ENCODE assay signal across 8 mouse cellular contexts in the genomic region with DNA sequence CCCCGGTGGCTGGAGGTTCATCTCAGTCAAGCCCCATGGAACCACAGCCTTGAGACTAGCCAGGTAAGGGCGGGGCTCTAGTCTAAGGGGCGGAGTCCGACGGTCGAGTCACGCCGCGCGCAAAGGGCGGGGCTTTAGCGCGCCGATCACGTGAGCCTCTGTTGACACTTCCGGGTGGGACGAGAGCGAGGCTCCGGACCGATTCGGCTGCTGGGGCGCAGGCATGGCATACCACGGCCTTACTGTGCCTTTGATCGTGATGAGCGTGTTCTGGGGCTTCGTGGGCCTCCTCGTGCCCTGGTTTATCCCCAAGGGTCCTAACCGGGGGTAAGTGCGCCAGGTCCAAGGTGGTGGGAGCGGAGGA. TPM values are rescaled to one million over a fixed set of nuclear protein-coding genes. Genes with fewer than 3 reads are reported as not detected.
DNase-seq lines count a peak whose midpoint lies in the region; ATAC-seq and TF ChIP-seq lines count a peak whose summit lies in the region.

No protein-coding gene starts in this region.

- H3K9ac ChIP-seq in heart, embryonic 13.5 days = peak overlapping the region; percentile 89
- H3K9ac ChIP-seq in liver, embryonic 12.5 days = peak overlapping the region; percentile 87
- peak overlapping the region; percentile 62 for H3K9ac ChIP-seq in stomach, embryonic 15.5 days

- peak overlapping the region; percentile 58 for H3K4me3 ChIP-seq in C2C12 (ENCODE audit: insufficient read depth, poor library complexity, severe bottlenecking)
- H3K4me3 ChIP-seq in erythroblast, embryonic 14.5 days (replicated peaks) = peak overlapping the region; percentile 74
- H3K4me3 ChIP-seq in heart, embryonic 13.5 days = peak overlapping the region; percentile 93
- H3K4me3 ChIP-seq in liver, embryonic 12.5 days = peak overlapping the region; percentile 85
- peak overlapping the region; percentile 84 for H3K4me3 ChIP-seq in stomach, embryonic 15.5 days (replicated peaks)

- H3K27ac ChIP-seq in heart, embryonic 13.5 days (replicated peaks) = peak overlapping the region; percentile 97
- H3K27ac ChIP-seq in liver, embryonic 12.5 days = peak overlapping the region; percentile 94
- H3K27ac ChIP-seq in stomach, embryonic 15.5 days = peak overlapping the region; percentile 96

- H3K79me3 ChIP-seq in C2C12 (ENCODE audit: low read depth) = peaks cover 36% of the 10 kb centered on the region

- peaks cover 16% of the 10 kb centered on the region for H3K36me3 ChIP-seq in C2C12 (ENCODE audit: control insufficient read depth, insufficient read depth)
- peaks cover 26% of the 10 kb centered on the region for H3K36me3 ChIP-seq in erythroblast, embryonic 14.5 days (ENCODE audit: control insufficient read depth)
- peaks cover 14% of the 10 kb centered on the region for H3K36me3 ChIP-seq in heart, embryonic 13.5 days
- H3K36me3 ChIP-seq in liver, embryonic 12.5 days = peaks cover 20% of the 10 kb centered on the region
- no peaks in the 10 kb centered on the region for H3K36me3 ChIP-seq in stomach, embryonic 15.5 days

- WGBS in heart, embryonic 13.5 days = under 1% methylated on average over 30 of the region's 30 CpGs
- WGBS in liver, embryonic 12.5 days (ENCODE audit: insufficient replicate concordance) = under 1% methylated on average over 30 of the region's 30 CpGs
- WGBS in stomach, embryonic 15.5 days = under 1% methylated on average over 30 of the region's 30 CpGs

- peak overlapping the region; percentile 68 for H3ac ChIP-seq in C2C12 (ENCODE audit: control insufficient read depth, insufficient read length, low read depth)

- ATAC-seq in heart, embryonic 13.5 days (ENCODE audit: extremely low read depth, insufficient number of reproducible peaks, low FRiP score, low TSS enrichment) = peak; percentile 91
- peak; percentile 88 for ATAC-seq in liver, embryonic 12.5 days
- peak; percentile 92 for ATAC-seq in stomach, embryonic 15.5 days (ENCODE audit: insufficient read depth, low FRiP score, low read depth)

- peaks cover 48% of the 10 kb centered on the region for H3K79me2 ChIP-seq in C2C12 (ENCODE audit: control insufficient read depth, insufficient read depth)

- TF ChIP-seq POLR2A in brain, embryonic 14.5 days (IDR thresholded peaks at IDR 0.05; ENCODE audit: borderline replicate concordance, extremely low read depth, insufficient read depth, insufficient read length, poor library complexity, severe bottlenecking) = peak; percentile 61; the same call in 1 of the 2 replicates

- no peak for TF ChIP-seq CTCF in C2C12 (IDR thresholded peaks at IDR 0.05; ENCODE audit: control insufficient read depth, insufficient read depth, insufficient read length)
- no peak for TF ChIP-seq CTCF in brain, embryonic 14.5 days (IDR thresholded peaks at IDR 0.05; ENCODE audit: borderline replicate concordance, extremely low read depth, insufficient read depth, insufficient read length)

- H3K4me2 ChIP-seq in heart, embryonic 13.5 days = peak overlapping the region; percentile 82
- H3K4me2 ChIP-seq in liver, embryonic 12.5 days = peak overlapping the region; percentile 84
- H3K4me2 ChIP-seq in stomach, embryonic 15.5 days = peak overlapping the region; percentile 60

- peaks cover 42% of the 10 kb centered on the region for H3K4me1 ChIP-seq in erythroblast, embryonic 14.5 days (ENCODE audit: control insufficient read depth)
- H3K4me1 ChIP-seq in heart, embryonic 13.5 days = peaks cover 34% of the 10 kb centered on the region
- H3K4me1 ChIP-seq in liver, embryonic 12.5 days = peaks cover 42% of the 10 kb centered on the region
- peaks cover 23% of the 10 kb centered on the region for H3K4me1 ChIP-seq in stomach, embryonic 15.5 days

- peaks cover 2% of the 10 kb centered on the region; the same call in 1 of the 2 replicates for H3K9me3 ChIP-seq in erythroblast, embryonic 14.5 days (ENCODE audit: control insufficient read depth, low read length)
- no peaks in the 10 kb centered on the region for H3K9me3 ChIP-seq in heart, embryonic 13.5 days
- no peaks in the 10 kb centered on the region for H3K9me3 ChIP-seq in liver, embryonic 12.5 days (replicated peaks)
- H3K9me3 ChIP-seq in stomach, embryonic 15.5 days = no peaks in the 10 kb centered on the region

- DNase-seq in brain, embryonic 14.5 days (ENCODE audit: low read depth) = peak; percentile 95
- DNase-seq in kidney, postnatal 10 days = peak; percentile 95
- DNase-seq in natural killer cell, adult 2 months (ENCODE audit: low spot score in 2 of 2) = peak; percentile 87 to 92

- no peaks in the 10 kb centered on the region for H3K27me3 ChIP-seq in C2C12 (ENCODE audit: control insufficient read depth, insufficient read depth, insufficient read length)
- H3K27me3 ChIP-seq in erythroblast, embryonic 14.5 days (ENCODE audit: control insufficient read depth) = peaks cover 22% of the 10 kb centered on the region
- H3K27me3 ChIP-seq in heart, embryonic 13.5 days (replicated peaks) = no peaks in the 10 kb centered on the region; the same call in 1 of the 2 replicates
- H3K27me3 ChIP-seq in liver, embryonic 12.5 days (replicated peaks) = peaks cover 26% of the 10 kb centered on the region
- 0 out of 2 replicates have a peak, but pooled peaks cover under 1% of the 10 kb centered on the region for H3K27me3 ChIP-seq in stomach, embryonic 15.5 days (replicated peaks)

TF ChIP-seq in C2C12, 6 proteins besides CTCF, POLR2A, EP300 and RAD21:
- TF ChIP-seq CEBPB (IDR thresholded peaks at IDR 0.05; ENCODE audit: low read depth) (no peak), USF1 (IDR thresholded peaks at IDR 0.05; ENCODE audit: low read depth) (peak; percentile 97)
TF ChIP-seq in C2C12: peak in this region for 1.

RNA-seq across cellular contexts. Expression of gene Atp6v0e, which starts 13.2 kb away (rescaled TPM):
- 236 TPM for polyA plus RNA-seq in C2C12 (2012; fragmentation: generic; extraction: Trizol)
- polyA plus RNA-seq in brain, embryonic 14.5 days (2012; rRNA removed) = 79.1 and 125 TPM in 2 replicates
- 1.1 and 2.3 TPM in 2 replicates for polyA plus RNA-seq in erythroblast, embryonic 14.5 days (2012)
- 187 and 228 TPM in 2 replicates for polyA plus RNA-seq in heart, embryonic 13.5 days (2015; fragmentation: Nextera tagmentation; extraction: Ambion mirVana)
- 177 and 179 TPM in 2 replicates for polyA plus RNA-seq in liver, embryonic 12.5 days (2016; fragmentation: Nextera tagmentation; extraction: Ambion mirVana)
- 231 and 255 TPM in 2 replicates for polyA plus RNA-seq in stomach, embryonic 15.5 days (2015; fragmentation: Nextera tagmentation; extraction: Ambion mirVana)

RNA-seq across cellular contexts. Expression of gene Crebrf, which starts 39.2 kb away (rescaled TPM):
- 0.47 TPM for polyA plus RNA-seq in C2C12 (2012; fragmentation: generic; extraction: Trizol)
- 9.9 and 10.2 TPM in 2 replicates for polyA plus RNA-seq in brain, embryonic 14.5 days (2012; rRNA removed)
- 0.02 and 0.10 TPM in 2 replicates for polyA plus RNA-seq in erythroblast, embryonic 14.5 days (2012)
- polyA plus RNA-seq in heart, embryonic 13.5 days (2015; fragmentation: Nextera tagmentation; extraction: Ambion mirVana) = 9.4 and 10.2 TPM in 2 replicates
- 1.7 and 2.1 TPM in 2 replicates for polyA plus RNA-seq in liver, embryonic 12.5 days (2016; fragmentation: Nextera tagmentation; extraction: Ambion mirVana)
- 8.1 and 10.1 TPM in 2 replicates for polyA plus RNA-seq in stomach, embryonic 15.5 days (2015; fragmentation: Nextera tagmentation; extraction: Ambion mirVana)

Comparison
In these comparisons a context has a peak if more than half of its experiments do, and no peak if none do; other contexts are left out.
1. Peak in every context shown above with its lines: DNase-seq, ATAC-seq, H3K4me3 ChIP-seq and H3K27ac ChIP-seq.
2. RNA of gene Atp6v0e, which starts 13.2 kb away (polyA plus RNA-seq): 231 to 255 TPM in stomach, embryonic 15.5 days, 236 TPM in C2C12 (single experiment), 187 to 228 TPM in heart, embryonic 13.5 days, 177 to 179 TPM in liver, embryonic 12.5 days and 79.1 to 125 TPM in brain, embryonic 14.5 days; 1.1 to 2.3 TPM in erythroblast, embryonic 14.5 days; every median in the first group is over 10 times any median in the second.